ENCODE assay signal across 8 mouse cellular contexts in genomic region chr13:84348701-84348975, GRCm38 (mm10).
DNase-seq lines count a peak whose midpoint lies in the region; ATAC-seq and TF ChIP-seq lines count a peak whose summit lies in the region.

No protein-coding gene starts in this region.

- peak overlapping the region; percentile 96 for H3K4me2 ChIP-seq in heart, embryonic 15.5 days
- peak overlapping the region; percentile 95 for H3K4me2 ChIP-seq in hindbrain, postnatal 0 days (ENCODE audit: low read depth, low read length)
- H3K4me2 ChIP-seq in midbrain, embryonic 13.5 days (replicated peaks), result peak overlapping the region; percentile 85

- H3K9ac ChIP-seq in heart, embryonic 15.5 days, result peak overlapping the region; percentile 49
- H3K9ac ChIP-seq in hindbrain, postnatal 0 days (replicated peaks; ENCODE audit: low read length), result peak overlapping the region; percentile 84
- H3K9ac ChIP-seq in midbrain, embryonic 13.5 days (replicated peaks), result peak overlapping the region; percentile 84

- peak overlapping the region; percentile 60 for H3K4me3 ChIP-seq in heart, embryonic 15.5 days
- peak overlapping the region; percentile 50 for H3K4me3 ChIP-seq in hindbrain, postnatal 0 days (ENCODE audit: low read length)
- H3K4me3 ChIP-seq in midbrain, embryonic 13.5 days (replicated peaks), result peak overlapping the region; percentile 55

- no peaks in the 10 kb centered on the region for H3K36me3 ChIP-seq in heart, embryonic 15.5 days
- H3K36me3 ChIP-seq in hindbrain, postnatal 0 days (ENCODE audit: insufficient read depth, low read length), result no peaks in the 10 kb centered on the region
- no peaks in the 10 kb centered on the region for H3K36me3 ChIP-seq in midbrain, embryonic 13.5 days

- peaks cover 37% of the 10 kb centered on the region for H3K27me3 ChIP-seq in heart, embryonic 15.5 days
- no peaks in the 10 kb centered on the region for H3K27me3 ChIP-seq in hindbrain, postnatal 0 days (ENCODE audit: insufficient read depth, low read length)
- H3K27me3 ChIP-seq in midbrain, embryonic 13.5 days, result 0 out of 2 replicates have a peak, but pooled peaks cover 6% of the 10 kb centered on the region

- ATAC-seq in heart, embryonic 15.5 days (replicated peaks; ENCODE audit: insufficient number of reproducible peaks, insufficient read depth, low FRiP score, low read depth), result no peak; the same call in 1 of the 2 replicates
- peak; percentile 9 for ATAC-seq in common myeloid progenitor, adult 5-6 weeks (replicated peaks; ENCODE audit: low read depth, poor library complexity, severe bottlenecking)
- no peak for ATAC-seq in hindbrain, postnatal 0 days
- peak; percentile 13 for ATAC-seq in midbrain, embryonic 13.5 days

- no peak for TF ChIP-seq CTCF in hindbrain, postnatal 0 days (IDR thresholded peaks at IDR 0.05; ENCODE audit: low read depth)

- intact Hi-C loops in left cerebral cortex, postnatal 14 days (cut with DNase I), result loop anchor here (2.0 to 5.0 kb wide), 5 partner anchors 126 to 686 kb away; partner anchors contain the start of gene Tmem161b

- H3K4me1 ChIP-seq in heart, embryonic 15.5 days (replicated peaks), result peaks cover 17% of the 10 kb centered on the region
- peaks cover 26% of the 10 kb centered on the region; the same call in 1 of the 2 replicates for H3K4me1 ChIP-seq in hindbrain, postnatal 0 days (ENCODE audit: insufficient read depth, low read length)
- H3K4me1 ChIP-seq in midbrain, embryonic 13.5 days (replicated peaks), result peaks cover 55% of the 10 kb centered on the region

- 0% methylated on average over 9 of the region's 9 CpGs for WGBS in heart, embryonic 15.5 days
- under 1% methylated on average over 9 of the region's 9 CpGs for WGBS in hindbrain, postnatal 0 days
- WGBS in midbrain, embryonic 13.5 days, result under 1% methylated on average over 9 of the region's 9 CpGs

- no peak for DNase-seq in heart, adult 8-10 months (ENCODE audit: low spot score)
- DNase-seq in hindbrain, postnatal 0 days (ENCODE audit: low spot score), result no peak
- DNase-seq in thymus, postnatal 10 days (ENCODE audit: low spot score in 2 of 2), result no peak
- DNase-seq in embryo, embryonic 10 days (ENCODE audit: low spot score), result no peak
- no peak for DNase-seq in left cerebral cortex, postnatal 14 days (ENCODE audit: low spot score in 2 of 2)

- H3K27ac ChIP-seq in heart, embryonic 15.5 days, result peak overlapping the region; percentile 81
- H3K27ac ChIP-seq in hindbrain, postnatal 0 days, result peak overlapping the region; percentile 98
- peak overlapping the region; percentile 96 for H3K27ac ChIP-seq in midbrain, embryonic 13.5 days

- no peaks in the 10 kb centered on the region for H3K9me3 ChIP-seq in heart, embryonic 15.5 days (replicated peaks)
- H3K9me3 ChIP-seq in hindbrain, postnatal 0 days (ENCODE audit: low read length), result no peaks in the 10 kb centered on the region
- no peaks in the 10 kb centered on the region for H3K9me3 ChIP-seq in midbrain, embryonic 13.5 days

Comparison
In these comparisons a context has a peak if more than half of its experiments do, and no peak if none do; other contexts are left out.
1. ATAC-seq: peak in common myeloid progenitor, adult 5-6 weeks (single experiment) and midbrain, embryonic 13.5 days (single experiment); none in heart, embryonic 15.5 days (single experiment) and hindbrain, postnatal 0 days (single experiment).
2. Peak in every context shown above with its lines, with median percentiles within 50 percentile points of each other: H3K27ac ChIP-seq, H3K4me2 ChIP-seq, H3K4me3 ChIP-seq and H3K9ac ChIP-seq.